Mouse (Mus musculus) midbrain, embryonic 16.5 days (tissue): ENCODE data around the gene Ltk. TPM values are rescaled to one million over a fixed set of nuclear protein-coding genes. Genes with fewer than 3 reads are reported as not detected.

ENCODE experiments used
- ATAC-seq: fragments of 200-750 bp; cut with Nextera tagmentation; 2 replicates; pipeline ENCODE4 v1.8.0; 2017; ENCODE audit warnings: moderate TSS enrichment
- H3K27ac ChIP-seq: fragments of 300-500 bp; sonication (generic); 2 replicates; pipeline ENCODE4 v1.5.1; 2014; ENCODE audit warnings: mild to moderate bottlenecking, low read length, mixed read lengths
- H3K27me3 ChIP-seq: fragments of 300-500 bp; sonication (generic); 2 replicates; pipeline ENCODE4 v1.6.1; 2014; ENCODE audit warnings: low read depth, low read length, mixed read lengths; ENCODE audit not compliant: control insufficient read depth, insufficient read depth
- H3K36me3 ChIP-seq: fragments of 300-500 bp; sonication (generic); 2 replicates; pipeline ENCODE4 v1.6.1; 2014; ENCODE audit warnings: mild to moderate bottlenecking, low read length, moderate library complexity, mixed read lengths; ENCODE audit not compliant: control insufficient read depth, insufficient read depth
- H3K4me1 ChIP-seq: fragments of 300-500 bp; sonication (generic); 2 replicates; pipeline ENCODE4 v1.6.1; 2014; ENCODE audit warnings: mild to moderate bottlenecking, low read length, mixed read lengths; ENCODE audit not compliant: control insufficient read depth, insufficient read depth
- H3K4me2 ChIP-seq: fragments of 300-500 bp; sonication (generic); 2 replicates; pipeline ENCODE4 v1.6.1; 2014; ENCODE audit warnings: mild to moderate bottlenecking, low read length, mixed read lengths
- H3K4me3 ChIP-seq: fragments of 300-500 bp; sonication (generic); 2 replicates; pipeline ENCODE4 v1.5.1; 2014; ENCODE audit warnings: low read depth, mild to moderate bottlenecking, low read length, moderate library complexity, mixed read lengths
- H3K9ac ChIP-seq: fragments of 300-500 bp; sonication (generic); 2 replicates; pipeline ENCODE4 v1.6.1; 2014; ENCODE audit warnings: low read depth, low read length, mixed read lengths
- H3K9me3 ChIP-seq: fragments of 300-500 bp; sonication (generic); replicated peaks from 2 replicates; pipeline ENCODE4 v1.6.1; 2014; ENCODE audit warnings: mild to moderate bottlenecking, low read length, mixed read lengths; ENCODE audit not compliant: control insufficient read depth, poor library complexity, severe bottlenecking
- WGBS: fragments of 180-500 bp; shearing (Covaris S2); extraction: QIAGEN DNeasy Blood & Tissue Kit; methylation state at CpG from one replicate; pipeline ENCODE4 v1.1.7; 2014; 5-methylcytosine and 5-hydroxymethylcytosine counted together
- polyA plus RNA-seq: library from polyadenylated mRNA; unstranded; fragments of >200 nt; fragmentation: Nextera tagmentation; extraction: Ambion mirVana; gene quantifications from 2 replicates; pipeline ENCODE4 v1.2.1, GENCODE M21; 2015

Ltk gene
- polyA plus RNA-seq, 1 experiment from 2014 or later: 2.7 TPM

DNA sequence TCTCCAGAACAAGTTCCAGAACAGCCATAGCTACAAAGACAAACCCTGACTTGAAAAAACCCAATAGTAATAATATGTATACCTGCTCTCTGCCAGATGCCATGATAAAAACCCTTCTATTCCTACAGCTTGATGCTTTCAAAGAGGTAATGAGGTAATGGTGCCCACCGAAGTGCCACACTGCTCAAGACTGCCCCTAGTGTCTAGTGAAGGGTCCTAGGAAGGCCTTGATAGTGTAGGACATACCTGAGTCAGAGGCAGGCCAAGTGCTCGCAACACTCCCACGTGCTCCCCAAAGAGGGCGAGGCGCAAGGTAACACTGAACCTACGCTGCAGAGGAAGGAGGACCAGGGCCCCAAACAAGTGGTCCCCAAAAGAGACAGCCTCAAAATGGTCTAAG, 7.0 kb upstream of the Ltk start:
- Histone ChIP-seq H3K4me2 (no peak overlapping the region), H3K36me3 (peaks cover 51% of the 10 kb centered on the region), H3K9ac (no peak overlapping the region), H3K27me3 (no peaks in the 10 kb centered on the region), H3K9me3 (no peaks in the 10 kb centered on the region), H3K27ac (no peak overlapping the region), H3K4me1 (no peaks in the 10 kb centered on the region), H3K4me3 (no peak overlapping the region)
- no peak for ATAC-seq
- 90% methylated on average over 6 of the region's 6 CpGs for WGBS

DNA sequence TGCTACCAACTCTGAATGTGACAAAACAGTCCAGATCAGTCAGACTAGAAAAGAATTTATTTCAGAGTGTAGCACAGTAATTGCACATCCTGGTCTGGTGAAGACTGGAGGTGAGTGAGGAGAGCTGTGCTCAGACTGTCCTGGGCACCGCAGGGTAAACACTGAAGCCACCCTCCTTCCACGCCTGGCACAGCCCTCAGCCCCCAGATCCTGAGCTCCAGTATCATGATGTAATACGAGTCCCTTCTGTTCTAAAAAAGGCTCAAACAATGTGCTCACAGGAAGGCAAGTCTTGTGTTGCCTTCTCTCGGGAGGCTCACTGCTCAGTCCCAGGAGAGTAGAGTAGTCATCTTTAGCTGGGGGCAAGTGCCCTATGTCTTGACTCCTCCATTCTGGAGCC, 3.7 kb upstream of the Ltk start:
- Histone ChIP-seq H3K9ac (no peak overlapping the region), H3K36me3 (peaks cover 21% of the 10 kb centered on the region), H3K9me3 (no peaks in the 10 kb centered on the region), H3K4me3 (no peak overlapping the region), H3K4me2 (no peak overlapping the region), H3K4me1 (no peaks in the 10 kb centered on the region; the same call in 1 of the 2 replicates), H3K27me3 (peaks cover 14% of the 10 kb centered on the region), H3K27ac (no peak overlapping the region)
- no peak for ATAC-seq
- WGBS: 71% methylated on average over 4 of the region's 4 CpGs

DNA sequence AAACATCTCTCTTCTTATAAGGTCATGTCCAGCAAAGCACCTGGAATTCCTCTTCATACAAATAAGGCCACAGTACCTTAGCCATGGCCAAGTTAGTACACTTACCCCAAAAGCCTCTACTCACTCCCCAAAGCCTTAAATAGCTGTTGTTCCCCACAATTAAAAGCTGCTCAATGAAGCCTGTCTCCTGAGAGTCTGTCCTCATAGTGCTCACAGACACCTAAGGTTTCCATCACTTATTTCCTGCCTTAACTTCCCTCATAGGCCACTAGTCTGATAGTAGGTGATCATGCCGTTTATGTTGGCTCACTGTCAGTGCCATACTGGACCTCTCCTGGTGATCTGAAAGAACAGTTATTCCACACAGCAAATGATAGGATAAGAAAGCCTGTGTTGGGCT, 2.0 kb upstream of the Ltk start:
- Histone ChIP-seq H3K4me2 (no peak overlapping the region), H3K36me3 (peaks cover 14% of the 10 kb centered on the region; the same call in 1 of the 2 replicates), H3K4me3 (no peak overlapping the region), H3K4me1 (peaks cover 7% of the 10 kb centered on the region; the same call in 1 of the 2 replicates), H3K27me3 (peaks cover 24% of the 10 kb centered on the region), H3K9me3 (no peaks in the 10 kb centered on the region), H3K9ac (no peak overlapping the region), H3K27ac (no peak overlapping the region)
- ATAC-seq: no peak
- WGBS: 73% methylated on average over 1 of the region's 1 CpGs

DNA sequence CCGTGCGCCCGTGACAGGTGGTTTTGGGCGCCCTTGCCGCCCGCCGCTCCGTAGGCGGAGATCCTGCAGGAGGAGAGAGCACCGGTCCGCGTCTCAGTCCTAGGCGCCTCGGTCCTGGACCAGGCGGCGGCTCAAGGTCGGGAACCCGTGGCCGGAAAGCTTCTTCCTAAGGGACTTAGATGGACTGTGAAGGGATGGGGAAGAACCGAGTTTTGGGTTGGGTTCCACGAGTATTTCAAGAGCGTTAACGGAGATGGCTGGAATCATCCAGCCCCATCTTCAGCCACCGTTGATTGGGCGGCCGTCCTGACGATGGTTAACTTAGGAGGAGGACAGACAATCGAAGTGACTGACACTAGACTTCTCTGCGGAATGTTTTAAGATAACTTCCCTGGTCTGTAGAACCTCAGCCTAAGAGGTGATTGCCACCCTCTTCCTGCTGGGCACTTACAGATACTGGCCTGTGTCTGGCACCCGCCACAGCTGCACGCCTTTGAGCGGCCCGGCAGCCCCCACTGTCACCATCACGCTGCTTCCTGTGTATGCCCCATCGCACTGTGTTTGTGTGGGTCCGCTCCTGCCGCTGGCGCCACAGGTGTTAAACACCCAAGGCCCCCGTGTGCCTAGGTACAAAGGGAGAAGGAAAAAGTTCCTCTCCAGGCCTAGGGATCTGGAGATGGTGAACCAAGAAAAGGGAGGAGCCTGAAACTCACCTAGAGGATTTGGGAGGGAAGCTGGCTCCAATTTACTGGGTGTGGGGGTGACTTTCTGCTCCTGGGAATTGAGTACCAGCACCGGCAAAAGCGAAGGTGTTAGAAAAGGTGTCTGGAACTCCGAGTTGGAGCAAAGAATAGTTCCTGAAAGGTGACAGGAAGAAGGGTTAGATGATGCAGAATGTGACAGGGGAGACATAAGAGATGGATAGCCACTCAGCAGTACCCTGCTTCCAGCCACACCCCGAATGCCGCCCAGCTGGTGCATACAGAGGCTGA, 1.1 kb downstream of the Ltk start:
- ATAC-seq: peak; percentile 9; the same call in 1 of the 2 replicates
- 0 out of 2 replicates have a peak, but pooled peaks cover 5% of the 10 kb centered on the region for H3K36me3 ChIP-seq
- H3K4me1 ChIP-seq: peaks cover 7% of the 10 kb centered on the region; the same call in 1 of the 2 replicates
- H3K9ac ChIP-seq: no peak overlapping the region
- peak overlapping the region; percentile 67 for H3K4me3 ChIP-seq
- 6% methylated on average over 44 of the region's 44 CpGs for WGBS
- H3K27ac ChIP-seq: no peak overlapping the region
- peak overlapping the region; percentile 99 for H3K4me2 ChIP-seq
- no peaks in the 10 kb centered on the region for H3K9me3 ChIP-seq
- peaks cover 26% of the 10 kb centered on the region for H3K27me3 ChIP-seq

DNA sequence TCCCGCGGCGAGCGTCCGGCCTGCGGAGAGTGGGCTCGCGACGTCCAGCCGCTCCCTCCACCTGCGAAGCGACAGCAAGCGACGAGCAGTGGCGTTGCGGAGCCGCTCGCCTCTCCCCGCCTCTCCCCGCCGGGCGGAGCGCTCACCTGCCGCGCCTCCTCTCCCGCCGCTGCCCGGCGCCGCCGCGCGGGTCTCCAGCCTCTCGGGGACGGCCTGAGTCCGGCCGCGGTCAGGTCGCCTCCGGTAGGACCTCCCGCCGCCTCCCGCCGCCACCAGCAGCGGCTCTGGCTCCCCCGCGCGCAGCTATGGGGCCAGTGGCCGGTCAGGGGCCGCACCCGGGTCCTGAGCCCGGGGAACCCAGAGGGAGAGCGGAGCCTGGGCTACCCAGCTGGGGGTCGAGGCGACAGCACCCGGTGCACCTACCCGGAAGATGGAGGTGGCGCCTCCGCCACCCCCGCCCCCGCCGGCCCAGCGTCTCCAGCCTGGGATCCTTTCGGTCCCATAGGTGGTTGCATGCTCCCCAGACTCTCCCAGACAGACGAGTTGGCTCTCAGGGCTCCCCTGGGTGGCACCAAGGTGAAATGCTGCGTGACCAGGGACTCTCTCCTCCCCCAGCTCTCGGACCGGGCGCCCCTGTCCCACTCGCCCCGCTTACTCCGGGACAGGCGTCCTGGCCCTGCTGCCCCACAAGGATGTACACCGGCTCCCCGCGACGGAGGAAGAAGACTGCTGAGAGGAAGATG, 2.0 kb downstream of the Ltk start:
- Histone ChIP-seq H3K9ac (peak overlapping the region; percentile 77), H3K27ac (no peak overlapping the region), H3K4me1 (peaks cover 7% of the 10 kb centered on the region; the same call in 1 of the 2 replicates), H3K4me2 (peak overlapping the region; percentile 99), H3K4me3 (peak overlapping the region; percentile 67), H3K27me3 (peaks cover 26% of the 10 kb centered on the region), H3K9me3 (no peaks in the 10 kb centered on the region), H3K36me3 (no peaks in the 10 kb centered on the region)
- 1% methylated on average over 58 of the region's 77 CpGs for WGBS
- peak; percentile 55 for ATAC-seq

DNA sequence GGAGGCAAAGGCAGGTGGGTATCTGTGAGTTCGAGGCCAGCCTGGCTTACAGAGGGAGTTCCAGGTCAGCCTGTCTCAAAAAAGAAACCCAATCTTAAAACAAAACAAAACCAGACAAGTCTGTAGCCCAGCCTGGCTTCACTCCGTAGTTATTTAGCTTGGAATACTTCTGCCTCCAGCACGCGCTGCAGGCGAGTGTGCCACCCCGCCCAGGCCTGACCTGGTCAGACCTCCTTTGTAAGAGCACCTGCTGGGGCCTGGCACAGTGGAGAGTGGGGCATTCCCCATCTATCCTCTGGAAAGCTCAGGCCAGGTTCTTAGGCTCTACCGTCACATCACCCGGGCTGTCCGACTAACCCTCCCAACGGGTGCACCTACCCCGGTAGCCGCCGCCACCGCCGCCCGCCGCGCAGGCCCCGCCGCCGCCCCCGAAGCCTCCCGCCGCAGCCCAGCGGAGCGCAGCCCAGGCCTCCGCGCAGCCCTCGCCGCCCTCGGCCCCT, 2.6 kb downstream of the Ltk start:
- 1% methylated on average over 31 of the region's 31 CpGs for WGBS
- peak; percentile 73 for ATAC-seq
- Histone ChIP-seq H3K4me1 (peaks cover 7% of the 10 kb centered on the region; the same call in 1 of the 2 replicates), H3K9ac (peak overlapping the region; percentile 77), H3K27ac (no peak overlapping the region), H3K36me3 (no peaks in the 10 kb centered on the region), H3K4me3 (peak overlapping the region; percentile 67), H3K4me2 (peak overlapping the region; percentile 99), H3K27me3 (peaks cover 26% of the 10 kb centered on the region), H3K9me3 (no peaks in the 10 kb centered on the region)

DNA sequence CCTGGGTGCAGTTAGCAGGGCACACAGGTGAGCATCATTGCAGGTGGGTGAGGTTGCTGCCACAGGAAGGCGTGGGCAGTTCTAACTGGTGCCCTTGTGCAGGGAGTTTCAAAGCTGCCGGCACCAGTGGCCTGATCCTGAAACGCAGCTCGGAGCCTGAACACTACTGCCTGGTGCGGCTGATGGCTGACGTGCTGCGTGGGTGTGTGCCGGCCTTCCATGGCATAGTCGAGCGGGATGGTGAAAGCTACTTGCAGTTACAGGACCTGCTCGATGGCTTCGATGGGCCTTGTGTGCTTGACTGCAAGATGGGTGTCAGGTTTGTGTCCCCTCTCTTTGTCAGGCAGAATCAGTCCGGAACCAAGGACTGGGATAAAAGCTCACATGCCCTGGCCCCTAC, 11.0 kb downstream of the Ltk start:
- 78% methylated on average over 13 of the region's 13 CpGs for WGBS

DNA sequence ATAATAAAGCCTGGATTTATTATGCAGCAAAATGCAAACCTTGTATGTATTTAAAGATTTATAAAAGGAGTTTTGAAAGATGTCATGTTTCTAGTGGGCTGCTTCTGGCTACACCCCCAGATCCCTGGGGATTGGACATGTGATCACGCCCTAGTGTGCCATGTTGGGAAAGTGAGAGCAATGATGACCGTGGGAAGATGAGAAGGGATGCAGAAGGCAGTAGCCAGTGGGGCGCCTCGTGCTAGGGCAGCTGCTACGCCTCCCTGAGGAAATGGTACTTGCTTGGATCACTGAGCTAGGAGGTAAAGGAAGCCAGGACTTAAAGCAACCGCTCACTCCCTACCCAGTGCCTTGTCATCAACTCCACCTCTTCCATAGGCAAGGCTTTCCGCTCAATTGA, 12.7 kb downstream of the Ltk start:
- no peaks in the 10 kb centered on the region for H3K36me3 ChIP-seq
- peaks cover 14% of the 10 kb centered on the region for H3K4me1 ChIP-seq
- ATAC-seq: no peak
- WGBS: 82% methylated on average over 7 of the region's 7 CpGs
- no peak overlapping the region for H3K4me3 ChIP-seq
- H3K9me3 ChIP-seq: no peaks in the 10 kb centered on the region
- no peak overlapping the region for H3K4me2 ChIP-seq
- peaks cover 26% of the 10 kb centered on the region for H3K27me3 ChIP-seq
- H3K9ac ChIP-seq: no peak overlapping the region
- H3K27ac ChIP-seq: no peak overlapping the region

More for the DNA sequence above, 11.0 kb downstream of the Ltk start:
- H3K36me3 ChIP-seq: no peaks in the 10 kb centered on the region
- H3K4me1 ChIP-seq: peaks cover 4% of the 10 kb centered on the region
- H3K4me3 ChIP-seq: no peak overlapping the region
- no peak overlapping the region for H3K27ac ChIP-seq
- H3K27me3 ChIP-seq: peaks cover 11% of the 10 kb centered on the region
- H3K4me2 ChIP-seq: no peak overlapping the region
- H3K9me3 ChIP-seq: no peaks in the 10 kb centered on the region
- ATAC-seq: no peak
- no peak overlapping the region for H3K9ac ChIP-seq
